11 mouse cellular contexts compared by ENCODE assay signal in the genomic region with DNA sequence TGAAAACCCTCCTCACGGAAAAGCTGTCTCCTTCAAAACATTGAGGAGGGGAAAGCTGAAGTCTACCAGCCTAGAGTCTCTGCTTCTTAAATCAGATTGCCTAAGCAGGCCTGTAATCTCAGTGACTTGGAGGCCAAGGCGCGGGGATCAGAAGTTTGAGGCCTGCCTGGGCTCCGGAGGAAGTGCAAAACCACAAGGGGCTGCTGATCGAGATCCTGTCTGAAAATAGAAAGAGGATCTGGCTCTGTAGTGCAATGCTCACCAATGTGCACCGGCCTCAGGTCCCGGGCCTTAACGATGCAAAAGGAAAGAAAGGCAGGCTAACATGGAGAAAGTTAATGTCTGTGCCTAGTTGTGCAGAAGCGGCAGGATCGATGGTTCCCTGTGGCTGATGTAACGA. TPM values are rescaled to one million over a fixed set of nuclear protein-coding genes. Genes with fewer than 3 reads are reported as not detected.
A peak's percentile ranks its signal among the peaks of the same experiment; 100 is the strongest.
DNase-seq lines count a peak whose midpoint lies in the region; ATAC-seq lines count a peak whose summit lies in the region.
"Had no signal": no experiment of that assay in that cellular context is flagged by ENCODE, and none has a peak within 500 bp of the region (broad histone marks: within the 10 kb centered on the region; RNA-seq: fewer than 3 reads in every experiment).

No protein-coding gene starts in this region.

- no peak overlapping the region for H3K4me3 ChIP-seq in liver, embryonic 11.5 days (ENCODE audit: low read depth, low read length)
- H3K4me3 ChIP-seq: limb, embryonic 12.5 days; stomach, embryonic 15.5 days had no signal

- no peaks in the 10 kb centered on the region for H3K9me3 ChIP-seq in liver, embryonic 11.5 days (ENCODE audit: control insufficient read depth, low read length)
- H3K9me3 ChIP-seq: limb, embryonic 12.5 days; stomach, embryonic 15.5 days had no signal

- H3K27ac ChIP-seq in liver, embryonic 11.5 days (ENCODE audit: low read depth, low read length): no peak overlapping the region
- H3K27ac ChIP-seq: limb, embryonic 12.5 days; stomach, embryonic 15.5 days had no signal

- H3K4me1 ChIP-seq in liver, embryonic 11.5 days (replicated peaks; ENCODE audit: control insufficient read depth, insufficient read depth, low read length): no peaks in the 10 kb centered on the region
- H3K4me1 ChIP-seq: limb, embryonic 12.5 days; stomach, embryonic 15.5 days had no signal

- WGBS in liver, embryonic 11.5 days: 44% methylated on average over 11 of the region's 11 CpGs

- no peak overlapping the region for H3K9ac ChIP-seq in liver, embryonic 11.5 days (ENCODE audit: low read depth, low read length)
- H3K9ac ChIP-seq: limb, embryonic 12.5 days; stomach, embryonic 15.5 days had no signal

- H3K4me2 ChIP-seq in liver, embryonic 11.5 days: no peak overlapping the region
- H3K4me2 ChIP-seq: limb, embryonic 12.5 days; stomach, embryonic 15.5 days had no signal

- no peaks in the 10 kb centered on the region for H3K27me3 ChIP-seq in liver, embryonic 11.5 days (replicated peaks; ENCODE audit: control insufficient read depth, insufficient read depth, low read length)
- H3K27me3 ChIP-seq: limb, embryonic 12.5 days; stomach, embryonic 15.5 days had no signal

- H3K36me3 ChIP-seq in liver, embryonic 11.5 days (ENCODE audit: control insufficient read depth, insufficient read depth, low read length): no peaks in the 10 kb centered on the region
- H3K36me3 ChIP-seq: limb, embryonic 12.5 days; stomach, embryonic 15.5 days had no signal

- no peak for ATAC-seq in liver, embryonic 11.5 days (replicated peaks; ENCODE audit: low FRiP score)
- peak; percentile 95 for ATAC-seq in megakaryocyte progenitor cell, adult 5-6 weeks (replicated peaks; ENCODE audit: poor library complexity)

- peak; percentile 37 for DNase-seq in liver
- DNase-seq in liver, embryonic 11.5 days (ENCODE audit: low spot score): no peak
- peak; percentile 50 for DNase-seq in brain, adult 2 months (ENCODE audit: low read depth, low spot score)
- peak; percentile 75 for DNase-seq in thymus, postnatal 14 days
- no peak for DNase-seq in cerebellum, adult 11 months
- no peak for DNase-seq in urinary bladder, postnatal 25 days (ENCODE audit: low spot score)
- no peak for DNase-seq in ovary, postnatal 10 days (ENCODE audit: low spot score)
- DNase-seq: gastrocnemius, postnatal 10 days had no signal

RNA-seq across cellular contexts. Expression of a gene that starts 48.6 kb away (rescaled TPM):
- polyA plus RNA-seq in liver, embryonic 11.5 days (2014; fragmentation: Nextera tagmentation; extraction: Ambion mirVana): 1.2 and 1.3 TPM in 2 replicates
- total RNA-seq in megakaryocyte progenitor cell, adult 5-6 weeks (2015): 34.5 and 37.8 TPM in 2 replicates
- 40.9 and 44.1 TPM in 2 replicates for total RNA-seq in megakaryocyte progenitor cell, adult 5-6 weeks (2017)

Comparison
In these comparisons a context has a peak if more than half of its experiments do, and no peak if none do; other contexts are left out.
1. DNase-seq: peak in liver (single experiment), brain, adult 2 months (single experiment) and thymus, postnatal 14 days (single experiment); none in liver, embryonic 11.5 days (single experiment), cerebellum, adult 11 months (single experiment), urinary bladder, postnatal 25 days (single experiment) and ovary, postnatal 10 days (single experiment).